Mouse (Mus musculus): ENCODE results near the gene Cnksr1.

Cnksr1 gene

DNA sequence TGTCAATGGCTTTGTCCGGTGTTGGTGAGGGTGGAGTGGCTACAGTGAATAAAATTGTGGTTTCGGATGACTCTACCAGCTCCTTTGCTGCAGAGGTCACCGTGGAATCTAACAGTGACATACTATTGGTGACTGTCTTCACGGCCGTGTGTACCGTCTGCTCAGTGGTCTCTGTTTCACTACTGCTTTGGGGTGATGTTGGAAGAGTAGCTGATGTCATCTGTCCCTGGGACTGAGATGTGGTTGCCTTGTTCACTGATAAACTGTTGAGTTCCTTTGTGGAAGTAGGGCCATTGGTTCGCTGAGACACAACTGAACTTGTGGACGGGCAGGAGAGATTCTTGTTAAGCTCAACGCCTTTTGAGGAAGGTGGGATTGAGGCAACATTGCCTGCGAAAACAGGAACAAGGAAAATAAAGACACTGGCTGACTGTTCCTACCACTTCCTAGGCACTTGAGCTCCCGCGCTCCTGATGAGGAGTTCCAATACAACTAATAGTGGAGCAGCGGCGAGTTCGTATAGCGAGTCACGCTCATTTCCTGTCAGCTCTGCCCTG, 34.8 kb downstream of the Cnksr1 start:
- in situ Hi-C loops (cut with MboI, MseI): no loop called here

GRCm38 (mm10) chr4:134202904-134203303, 35.3 kb downstream of the Cnksr1 start, which contains the start of gene Gm7534:
Gene Gm7534 (minus strand): TSS chr4:134203004.
- in situ Hi-C loops (cut with MboI, MseI): no loop called here

- in situ Hi-C loops (cut with MboI, MseI): no loop called here
Observed at GRCm38 (mm10) chr4:134199371-134199770, 38.8 kb downstream of the Cnksr1 start.

DNA sequence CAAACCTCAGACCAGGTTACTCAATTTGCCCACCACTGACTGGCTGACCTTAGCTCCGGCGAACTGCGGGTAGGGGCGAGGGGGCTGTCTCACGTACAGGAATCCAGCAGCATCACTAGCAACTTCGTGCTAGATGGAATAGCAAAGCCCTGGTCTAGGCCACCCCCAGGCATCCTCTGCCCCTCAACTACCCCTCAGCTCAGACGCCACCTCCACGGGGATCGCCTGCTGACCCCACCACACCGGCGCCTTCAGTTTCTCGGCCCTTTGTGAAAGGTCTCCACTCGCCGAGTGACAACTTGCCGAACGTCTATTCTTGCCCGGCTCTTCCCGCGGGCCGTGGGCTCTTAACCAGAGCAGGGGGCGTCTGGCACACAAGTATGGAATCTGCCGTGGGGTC, 51.9 kb downstream of the Cnksr1 start:
- in situ Hi-C loops (cut with MboI, MseI): loop anchor here (5.0 to 10.0 kb wide), 2 partner anchors 91 to 1999 kb away; no protein-coding TSS in a partner anchor

DNA sequence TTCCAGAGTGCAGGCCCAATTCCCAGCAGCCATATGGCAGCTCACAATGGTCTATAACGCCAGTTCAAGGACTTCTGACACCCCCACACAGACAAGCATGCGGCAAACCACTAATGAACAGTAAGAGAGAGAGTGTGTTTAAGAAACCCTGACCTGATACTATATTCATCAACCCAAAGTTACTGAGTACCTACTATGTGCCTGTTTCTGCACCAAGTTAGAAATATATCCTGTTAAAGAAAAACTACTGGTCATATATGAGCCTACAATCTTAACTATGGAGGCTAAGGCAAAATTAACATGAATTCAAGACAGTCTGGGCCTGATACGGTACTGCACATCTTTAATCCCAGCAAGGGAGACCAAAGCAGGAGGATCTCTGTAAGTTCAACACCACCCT, 52.6 kb downstream of the Cnksr1 start:
- in situ Hi-C loops (cut with MboI, MseI): loop anchor here (5.0 to 10.0 kb wide), 2 partner anchors 92 to 1999 kb away; no protein-coding TSS in a partner anchor

DNA sequence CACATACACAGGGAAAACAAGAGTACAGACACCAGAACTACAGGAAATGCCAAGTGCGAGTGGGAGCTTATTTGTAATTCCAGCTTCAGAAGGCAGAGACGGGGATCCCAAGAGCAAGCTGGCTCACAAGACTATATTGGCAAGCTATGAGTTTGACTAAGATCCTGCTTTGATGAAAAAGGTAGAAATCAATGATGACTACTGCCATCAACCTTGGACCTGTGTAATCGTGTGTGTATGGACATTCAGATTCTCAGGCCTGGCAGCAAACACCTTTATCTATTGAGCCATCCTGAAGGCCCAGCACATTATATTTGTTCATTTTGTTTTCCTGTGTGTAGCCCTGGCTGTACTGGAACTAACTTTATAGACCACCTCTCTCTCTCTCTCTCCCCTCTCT, 54.5 kb downstream of the Cnksr1 start:
- in situ Hi-C loops (cut with MboI, MseI): loop anchor here (10.0 kb wide), 1 partner anchor 2001 kb away; no protein-coding TSS in a partner anchor

- in situ Hi-C loops (cut with MboI, MseI): loop anchor here (10.0 kb wide), 1 partner anchor 2003 kb away; no protein-coding TSS in a partner anchor
Observed at GRCm38 (mm10) chr4:134181825-134182224, 56.4 kb downstream of the Cnksr1 start.

DNA sequence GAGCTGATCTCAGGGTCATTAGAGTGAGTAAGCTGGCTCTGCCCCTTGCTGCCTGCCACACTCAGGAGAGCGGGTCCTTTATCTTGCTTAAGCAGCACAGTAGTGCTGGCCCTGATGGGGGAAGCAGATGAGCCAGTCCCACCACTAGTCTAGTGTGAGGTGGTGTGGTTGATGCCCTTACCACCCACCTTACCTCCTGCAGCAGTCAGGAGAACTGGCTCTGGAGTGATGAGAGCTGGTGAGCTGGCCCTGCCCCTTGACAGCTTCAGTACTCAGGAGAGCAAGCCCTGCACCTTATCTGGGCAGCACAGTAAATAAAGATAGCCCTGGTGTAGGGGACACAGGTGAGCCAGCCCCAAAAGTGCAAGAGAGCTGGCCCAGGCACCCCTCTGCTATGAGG, 57.1 kb downstream of the Cnksr1 start:
- in situ Hi-C loops (cut with MboI, MseI): loop anchor here (10.0 kb wide), 1 partner anchor 2004 kb away; no protein-coding TSS in a partner anchor
